Mouse (Mus musculus): ENCODE data around the gene Akt1.

DNA sequence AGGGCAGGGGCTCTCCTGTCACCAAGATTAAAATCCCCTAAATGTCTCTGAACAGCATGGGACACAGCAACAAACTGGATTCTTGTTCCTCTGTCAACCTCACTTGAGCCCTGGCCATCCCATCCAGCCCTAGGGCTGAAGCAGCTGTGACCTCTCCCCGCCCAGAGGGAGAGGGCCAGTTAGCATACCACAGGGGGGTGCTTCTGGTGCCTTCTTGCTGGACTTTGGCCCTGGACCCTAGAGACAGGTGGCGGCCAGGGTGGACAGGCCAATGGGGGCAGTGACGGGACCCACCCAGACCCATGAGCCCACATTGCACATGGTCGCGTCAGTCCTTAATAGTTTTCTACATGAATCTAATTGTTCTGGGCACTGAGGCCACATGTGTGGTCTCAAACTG lies 20.6 kb downstream of the Akt1 start:
- TF ChIP-seq EP300 (IDR thresholded peaks at IDR 0.05; ENCODE audit: low read depth) (no peak), CTCF (IDR thresholded peaks at IDR 0.05; ENCODE audit: low read depth) (no peak)

All from liver, postnatal 0 days (tissue).